Mouse (Mus musculus) kidney, adult 8-10 months (tissue): ENCODE measurements around the gene Gm13769.
"Not testable (repeated sequence)": the region's sequence is repeated elsewhere in the genome, so short reads cannot be mapped to it uniquely, and the experiment has no call there.

ENCODE experiments used
- DNase-seq, 2 experiments: peaks; one replicate each; pipeline ENCODE4 v3.0.0; 2022

The Gm13769 gene

DNA sequence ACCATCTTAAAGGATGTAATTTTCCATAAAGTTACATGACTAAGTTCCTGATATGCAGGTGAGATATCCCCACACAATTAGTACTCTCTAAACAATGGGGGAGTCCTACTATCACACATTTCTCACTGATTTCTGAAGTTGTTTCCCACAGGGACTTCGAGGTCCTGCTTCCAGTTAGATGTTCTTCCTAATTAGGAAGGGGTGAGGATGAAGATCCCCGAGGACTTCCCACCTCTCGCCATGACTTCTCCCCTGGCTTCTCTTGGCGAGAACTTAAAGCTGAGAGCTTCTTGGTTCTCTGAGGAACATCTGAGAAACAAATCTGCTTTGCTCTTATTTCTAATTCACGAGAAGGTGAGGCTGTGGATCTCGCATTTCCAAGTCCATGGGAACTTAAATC is at the start of gene Gm13769:
Gene Gm13769 (plus strand): TSS at position 301 of the 400 bp plus-strand sequence.
- DNase-seq = not testable (repeated sequence)

- DNase-seq = no peak
These were observed 29.3 kb upstream of the Gm13769 start, which contains the start of gene Olfr1272 for GRCm38 (mm10) chr2:90292741-90293140. Gene Olfr1272, minus strand, starts transcription at chr2:90292841.

- DNase-seq = not testable (repeated sequence)
These were observed 24.7 kb downstream of the Gm13769 start for GRCm38 (mm10) chr2:90346694-90347093.

- not testable (repeated sequence) for DNase-seq
These were observed 29.0 kb downstream of the Gm13769 start for GRCm38 (mm10) chr2:90351047-90351446.

GRCm38 (mm10) chr2:90351540-90351939 is 29.5 kb downstream of the Gm13769 start:
- not testable (repeated sequence) for DNase-seq

GRCm38 (mm10) chr2:90359229-90359628 is 37.2 kb downstream of the Gm13769 start:
- not testable (repeated sequence) for DNase-seq

- not testable (repeated sequence) for DNase-seq
These were observed 38.2 kb downstream of the Gm13769 start for GRCm38 (mm10) chr2:90360199-90360598.
